Mouse (Mus musculus): ENCODE measurements around the gene BC052040.

BC052040 gene

GRCm38 (mm10) chr2:115581241-115581988 is at the start of gene BC052040:
Gene BC052040 (plus strand): TSS chr2:115581716.
- DNase-seq (ENCODE audit: low read depth), result peak; percentile 74

GRCm38 (mm10) chr2:115538009-115538690 is 43.4 kb upstream of the BC052040 start:
- DNase-seq (ENCODE audit: low read depth), result no peak

- no peak for DNase-seq (ENCODE audit: low read depth)
Measured at GRCm38 (mm10) chr2:115538691-115539283, 42.7 kb upstream of the BC052040 start.

- no peak for DNase-seq (ENCODE audit: low read depth)
Measured at GRCm38 (mm10) chr2:115539731-115540130, 41.8 kb upstream of the BC052040 start.

- DNase-seq (ENCODE audit: low read depth), result no peak
Measured at GRCm38 (mm10) chr2:115542401-115543123, 39.0 kb upstream of the BC052040 start.

DNA sequence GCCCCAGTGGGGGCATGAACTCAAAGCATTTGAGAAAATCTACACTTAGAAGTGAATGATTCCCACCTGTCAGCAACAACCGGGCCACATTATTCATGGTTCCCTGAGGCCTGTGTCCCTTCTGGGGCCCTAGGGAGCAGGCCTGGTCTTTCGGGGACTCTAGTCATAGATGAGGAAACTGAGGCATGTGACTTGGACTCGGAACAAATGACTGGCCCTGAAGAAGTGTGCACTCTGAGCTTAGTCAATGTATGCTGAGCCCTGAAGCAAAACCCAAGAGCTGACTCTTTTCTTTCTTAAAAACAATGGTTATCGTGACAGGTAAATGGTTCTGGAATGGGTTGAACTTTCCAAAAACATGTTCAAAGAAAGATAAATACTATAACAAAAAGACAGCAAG is 38.3 kb upstream of the BC052040 start:
- no peak for DNase-seq (ENCODE audit: low read depth)

GRCm38 (mm10) chr2:115551901-115552300 is 29.6 kb upstream of the BC052040 start:
- DNase-seq (ENCODE audit: low read depth), result no peak

- no peak for DNase-seq (ENCODE audit: low read depth)
Measured at GRCm38 (mm10) chr2:115562155-115562827, 19.2 kb upstream of the BC052040 start.

DNA sequence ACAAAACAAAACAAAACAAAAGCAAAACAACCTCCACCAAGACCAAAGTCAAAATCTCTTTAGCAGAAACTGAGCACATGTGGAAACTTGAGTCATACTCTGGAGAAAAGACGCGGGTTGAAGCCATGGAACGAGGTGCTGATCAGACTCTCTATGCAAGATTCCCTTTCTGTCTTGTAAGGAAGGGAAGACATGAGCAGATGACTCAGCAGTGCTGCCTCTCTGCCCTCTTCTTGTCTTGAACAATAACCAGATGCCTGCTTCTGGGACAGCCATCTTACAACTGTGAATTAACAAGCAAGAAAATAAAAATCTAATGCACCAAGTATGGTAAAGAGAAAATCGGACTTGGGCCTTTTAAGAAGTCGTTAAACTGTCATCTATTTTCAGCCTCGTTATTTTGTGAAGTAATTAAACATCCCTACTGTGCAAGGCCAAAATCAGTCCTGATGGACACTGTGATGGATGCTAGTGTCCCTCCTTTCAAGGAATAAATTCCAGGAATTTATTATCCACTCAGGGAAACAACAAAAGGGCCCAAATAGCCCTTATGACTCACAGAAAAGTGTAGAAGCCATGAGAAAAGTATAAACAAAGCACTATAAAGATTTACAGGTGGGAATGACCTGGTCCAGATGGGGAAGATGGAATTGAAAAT is 18.0 kb upstream of the BC052040 start:
- DNase-seq (ENCODE audit: low read depth), result no peak

DNA sequence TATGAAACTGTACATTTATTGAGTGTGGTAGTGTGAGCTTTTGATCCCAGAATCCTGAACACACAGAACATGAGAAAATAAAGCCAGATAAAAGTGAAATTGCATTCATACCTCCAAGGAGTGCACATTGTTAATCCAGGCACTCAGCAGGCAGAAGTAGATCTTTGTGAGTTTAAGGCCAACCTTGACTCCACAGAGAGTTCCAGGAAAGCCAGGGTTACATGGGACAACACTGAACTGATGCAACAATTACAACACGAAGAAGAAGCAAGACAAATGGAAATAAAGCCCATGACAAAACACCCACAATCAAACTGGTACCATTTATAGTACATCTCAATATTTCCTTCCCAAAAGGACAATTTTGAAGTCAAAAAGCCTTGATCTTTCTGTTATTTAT is 9.5 kb upstream of the BC052040 start:
- DNase-seq (ENCODE audit: low read depth), result no peak

DNA sequence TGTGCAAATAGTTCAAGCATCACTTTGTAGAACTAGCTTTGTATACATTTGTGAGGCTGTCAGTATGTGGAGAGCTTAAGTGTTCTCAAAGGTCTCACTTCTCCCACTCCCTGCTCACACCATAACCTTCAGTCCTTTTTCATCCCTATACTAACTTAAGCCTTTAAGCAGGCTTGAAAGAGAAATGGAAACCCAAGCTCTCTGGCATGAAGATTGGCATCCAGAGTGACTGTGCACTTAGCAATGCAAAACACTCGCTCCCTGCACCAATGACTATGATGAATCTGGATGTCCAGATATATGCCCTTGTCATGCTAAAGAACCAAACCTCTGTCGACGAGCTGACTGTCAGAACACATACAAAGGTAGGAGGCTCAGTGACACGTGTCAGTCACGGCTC is 6.7 kb upstream of the BC052040 start:
- DNase-seq (ENCODE audit: low read depth), result no peak

- no peak for DNase-seq (ENCODE audit: low read depth)
Measured at GRCm38 (mm10) chr2:115579171-115579900, 2.2 kb upstream of the BC052040 start.

DNA sequence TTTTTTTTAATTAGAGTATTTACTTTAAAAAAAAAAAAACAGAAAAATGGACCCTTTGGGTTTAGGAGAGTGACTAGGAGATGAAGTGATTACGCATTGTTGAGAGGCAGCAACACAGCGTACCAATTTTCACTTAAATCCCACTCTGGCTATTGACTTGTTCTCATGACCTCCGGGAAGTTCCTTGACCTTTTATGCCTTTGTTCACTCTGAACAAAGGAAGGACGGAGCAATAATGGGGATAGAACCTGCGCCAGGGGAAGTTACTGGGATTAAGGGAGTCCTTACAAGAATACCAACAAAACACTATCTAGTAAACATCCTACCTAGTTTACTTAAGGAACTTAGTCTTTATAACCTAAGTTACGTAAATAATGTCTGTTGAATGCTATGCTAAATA is 1.5 kb upstream of the BC052040 start:
- DNase-seq (ENCODE audit: low read depth), result no peak

- no peak for DNase-seq (ENCODE audit: low read depth)
Measured at GRCm38 (mm10) chr2:115581989-115582608, 583 bp downstream of the BC052040 start.

- DNase-seq (ENCODE audit: low read depth), result no peak
Measured at GRCm38 (mm10) chr2:115583776-115584175, 2.3 kb downstream of the BC052040 start.

DNA sequence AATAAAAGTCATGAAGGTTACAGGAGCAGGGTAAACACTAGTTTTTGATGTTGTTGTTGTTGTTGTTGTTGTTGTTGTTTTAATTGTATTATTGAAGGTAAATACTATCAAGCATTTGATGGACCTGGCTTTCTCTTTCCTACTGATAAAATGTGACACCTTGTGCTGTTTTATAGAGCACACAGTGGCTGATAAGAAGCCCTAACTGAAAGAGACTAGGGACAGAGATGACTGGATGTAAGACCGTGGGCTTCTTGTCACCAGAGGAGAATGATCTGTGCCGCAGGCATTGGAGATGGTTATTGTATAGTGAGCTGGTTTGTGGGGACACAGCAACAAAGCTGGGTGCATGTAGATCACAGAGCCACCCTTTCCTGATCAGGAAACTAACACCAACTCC is 9.1 kb downstream of the BC052040 start:
- DNase-seq (ENCODE audit: low read depth), result no peak

DNA sequence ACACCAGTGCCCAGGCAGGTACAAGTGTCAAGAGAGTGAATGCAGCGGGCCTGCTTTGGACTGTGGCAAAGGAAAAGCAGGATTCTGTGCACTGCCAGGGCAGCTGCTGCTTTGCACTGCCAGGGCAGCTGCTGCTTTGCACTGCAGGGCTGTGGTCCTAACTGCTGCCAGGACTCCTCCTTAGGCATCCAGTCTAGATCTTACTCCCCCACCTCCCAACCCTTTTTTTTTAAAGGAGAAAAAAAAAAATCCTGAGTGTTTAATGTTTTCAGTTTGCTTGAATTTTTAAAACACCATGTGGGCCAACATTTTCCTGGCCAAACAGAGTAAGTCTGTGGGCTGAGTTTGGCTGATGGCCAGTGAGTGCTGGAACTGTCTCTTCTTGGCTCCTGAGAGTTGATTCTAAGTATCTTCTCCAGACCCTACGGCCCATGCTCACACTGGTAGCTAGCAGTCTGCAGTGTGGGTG is 11.2 kb downstream of the BC052040 start:
- DNase-seq (ENCODE audit: low read depth), result no peak

- no peak for DNase-seq (ENCODE audit: low read depth)
Measured at GRCm38 (mm10) chr2:115597017-115597416, 15.5 kb downstream of the BC052040 start.

DNA sequence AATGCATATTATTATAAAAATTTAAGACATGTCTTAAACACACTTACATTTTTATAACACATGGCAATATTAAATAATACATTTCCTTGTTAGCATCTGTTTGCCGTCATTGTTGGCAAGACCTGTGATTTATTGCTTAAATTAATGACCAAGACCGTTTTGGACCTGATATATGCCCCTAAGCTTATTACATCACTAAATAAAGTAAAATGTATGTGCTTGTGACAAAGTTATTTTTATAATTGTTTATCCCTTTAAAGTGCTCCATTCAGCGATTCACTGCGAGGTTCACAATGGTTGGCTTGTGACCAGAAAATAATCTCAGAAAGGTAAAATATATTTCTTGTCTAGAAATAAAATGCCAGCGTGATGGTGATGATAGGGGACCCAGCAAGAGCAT is 16.8 kb downstream of the BC052040 start:
- no peak for DNase-seq (ENCODE audit: low read depth)

GRCm38 (mm10) chr2:115600724-115601123 is 19.2 kb downstream of the BC052040 start:
- no peak for DNase-seq (ENCODE audit: low read depth)
